Mouse (Mus musculus) cortical plate, adult 2 months (tissue): ENCODE results near the gene Lasp1. TPM values are rescaled to one million over a fixed set of nuclear protein-coding genes. Genes with fewer than 3 reads are reported as not detected.
A peak's percentile ranks its signal among the peaks of the same experiment; 100 is the strongest.

Experiments
- H3K27ac ChIP-seq: fragments of 200-500 bp; 2 replicates; pipeline ENCODE4 v1.5.1; 2012; ENCODE audit warnings: low read length, control low read depth, inconsistent platforms; ENCODE audit not compliant: insufficient read depth
- H3K4me1 ChIP-seq: fragments of 200-500 bp; 2 replicates; pipeline ENCODE4 v1.6.1; 2011; ENCODE audit warnings: low read length; ENCODE audit not compliant: control insufficient read depth, insufficient read depth
- H3K4me3 ChIP-seq: fragments of 200-500 bp; 2 replicates; pipeline ENCODE4 v1.5.1; 2011; ENCODE audit warnings: mild to moderate bottlenecking, low read length, control low read depth; ENCODE audit not compliant: insufficient read depth
- CTCF ChIP-seq: fragments of 200-500 bp; IDR thresholded peaks from 2 replicates; pipeline ENCODE4 v1.5.1; 2011; ENCODE audit warnings: mild to moderate bottlenecking, control low read depth, low read length; ENCODE audit not compliant: insufficient read depth; ENCODE audit errors: extremely low read depth
- POLR2A ChIP-seq: fragments of 200-500 bp; IDR thresholded peaks from 2 replicates; pipeline ENCODE4 v1.6.1; 2011; ENCODE audit warnings: mild to moderate bottlenecking, low read length, control low read depth; ENCODE audit not compliant: insufficient read depth; ENCODE audit errors: extremely low read depth
- polyA plus RNA-seq: library from polyadenylated mRNA; depleted of rRNA; stranded (reverse); fragments of >200 nt; gene quantifications from 2 replicates; pipeline ENCODE4 v1.2.3, GENCODE M21; 2012

Lasp1 gene
- polyA plus RNA-seq, 1 experiment, result 130 TPM

DNA sequence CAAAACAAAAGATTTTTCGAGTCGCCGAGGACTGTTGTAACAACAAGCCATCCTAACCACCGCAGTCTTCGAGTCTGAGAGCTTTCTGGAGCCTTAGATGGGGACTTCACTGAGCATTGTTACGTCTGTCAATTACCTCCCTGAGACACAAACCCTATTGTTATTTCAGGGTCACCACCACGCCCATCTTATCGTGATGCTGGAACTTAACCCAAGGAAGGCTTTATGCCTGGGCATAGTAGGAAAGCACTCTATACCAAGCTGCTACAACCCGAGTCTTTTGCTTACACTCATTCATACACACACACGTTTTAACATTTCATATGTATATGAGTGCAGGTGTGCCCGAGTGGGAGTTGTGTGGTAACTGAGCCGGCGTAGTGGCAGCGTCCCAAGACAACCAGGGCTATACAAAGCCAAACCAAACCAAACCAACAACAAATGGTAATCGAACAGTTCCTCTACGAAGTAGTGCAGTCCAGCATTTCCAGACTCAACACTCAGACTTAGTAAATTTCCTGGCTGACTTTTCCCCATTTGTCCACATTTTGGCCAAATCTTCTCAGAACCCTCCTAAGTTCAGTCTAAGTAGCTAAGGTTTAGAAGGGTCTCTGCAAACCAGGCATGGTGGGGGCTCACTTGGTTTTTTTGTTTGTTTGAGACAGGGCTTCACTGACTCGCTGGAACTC is 22.8 kb upstream of the Lasp1 start, which contains the start of gene 1700001P01Rik:
Gene 1700001P01Rik, minus strand, starts transcription at position 111 of the 689 bp plus-strand sequence.
- Histone ChIP-seq H3K4me3 (no peak within 1 kb of the TSS), H3K27ac (no peak within 1 kb of the TSS), H3K4me1 (peaks cover 2% of the 10 kb centered on the region; the same call in 1 of the 2 replicates)
- TF ChIP-seq CTCF, result no peak
- no peak for TF ChIP-seq POLR2A

- TF ChIP-seq POLR2A (no peak), CTCF (no peak)
- H3K27ac ChIP-seq, result no peak overlapping the region
Observed at GRCm38 (mm10) chr11:97776497-97777128, 22.2 kb upstream of the Lasp1 start.

GRCm38 (mm10) chr11:97777129-97777529 is 21.7 kb upstream of the Lasp1 start:
- Histone ChIP-seq H3K4me3 (no peak overlapping the region), H3K27ac (no peak overlapping the region), H3K4me1 (peaks cover 2% of the 10 kb centered on the region; the same call in 1 of the 2 replicates)
- TF ChIP-seq POLR2A, result no peak
- 0 out of 2 replicates have a peak, but pooled peaks have one; percentile 21 for TF ChIP-seq CTCF

More at GRCm38 (mm10) chr11:97776497-97777128, 22.2 kb upstream of the Lasp1 start:
- Histone ChIP-seq H3K4me1 (peaks cover 2% of the 10 kb centered on the region; the same call in 1 of the 2 replicates), H3K4me3 (no peak overlapping the region)

- TF ChIP-seq CTCF (no peak), POLR2A (no peak)
- Histone ChIP-seq H3K27ac (no peak overlapping the region), H3K4me1 (peaks cover 2% of the 10 kb centered on the region; the same call in 1 of the 2 replicates), H3K4me3 (no peak overlapping the region)
Observed at GRCm38 (mm10) chr11:97778918-97779317, 19.9 kb upstream of the Lasp1 start.

DNA sequence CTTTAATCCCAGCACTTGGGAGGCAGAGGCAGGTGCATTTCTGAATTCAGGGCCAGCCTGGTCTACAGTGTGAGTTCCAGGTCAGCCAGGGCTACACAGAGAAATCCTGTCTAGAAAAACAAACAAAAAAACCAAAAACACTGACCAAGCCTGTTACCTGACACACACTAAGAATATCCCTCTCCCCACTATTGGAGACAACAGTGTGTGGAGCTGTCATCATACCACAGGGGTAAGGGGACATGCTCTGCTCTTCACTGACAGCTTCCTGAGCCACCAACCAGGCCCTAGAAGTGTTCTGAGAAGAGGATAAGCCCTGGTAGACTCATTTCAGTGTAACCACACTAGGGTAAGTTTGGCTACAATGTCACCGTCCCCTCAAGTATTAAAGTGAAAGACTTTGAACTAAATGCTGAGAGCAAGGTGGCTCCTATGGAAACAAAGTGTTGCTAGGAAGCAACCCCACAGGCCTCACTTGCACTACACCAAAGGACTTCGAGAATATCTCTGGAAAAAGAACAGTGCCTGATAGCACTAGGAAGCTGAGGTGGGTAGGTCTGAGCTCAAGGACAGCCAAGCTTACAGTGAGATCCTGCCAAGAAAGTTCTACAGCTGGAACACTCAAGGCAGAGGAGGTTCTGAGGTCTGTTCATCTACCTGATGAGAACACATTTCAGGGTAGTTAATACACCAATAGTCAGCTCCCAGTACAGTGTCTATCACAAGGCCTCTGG is 18.7 kb upstream of the Lasp1 start:
- H3K4me1 ChIP-seq, result peaks cover 2% of the 10 kb centered on the region; the same call in 1 of the 2 replicates
- TF ChIP-seq POLR2A (no peak), CTCF (no peak)
- no peak overlapping the region for H3K4me3 ChIP-seq
- H3K27ac ChIP-seq, result no peak overlapping the region

- Histone ChIP-seq H3K27ac (no peak overlapping the region), H3K4me3 (peak overlapping the region; percentile 74), H3K4me1 (peaks cover 2% of the 10 kb centered on the region; the same call in 1 of the 2 replicates)
- TF ChIP-seq CTCF (no peak), POLR2A (no peak)
Observed at GRCm38 (mm10) chr11:97781478-97781831, 17.3 kb upstream of the Lasp1 start.

- H3K27ac ChIP-seq, result peak within 1 kb of the TSS; percentile 68
- peaks cover 2% of the 10 kb centered on the region; the same call in 1 of the 2 replicates for H3K4me1 ChIP-seq
- TF ChIP-seq CTCF (no peak), POLR2A (peak; percentile 98)
- peak within 1 kb of the TSS; percentile 74 for H3K4me3 ChIP-seq
Observed at GRCm38 (mm10) chr11:97781832-97782563, 16.8 kb upstream of the Lasp1 start, which contains the start of gene Rpl23. TSS of gene Rpl23 (minus strand) at chr11:97782437.

GRCm38 (mm10) chr11:97782564-97782895 is 16.3 kb upstream of the Lasp1 start:
- TF ChIP-seq POLR2A (no peak), CTCF (no peak)
- peaks cover 2% of the 10 kb centered on the region; the same call in 1 of the 2 replicates for H3K4me1 ChIP-seq
- peak overlapping the region; percentile 74 for H3K4me3 ChIP-seq
- H3K27ac ChIP-seq, result no peak overlapping the region

- no peak overlapping the region for H3K27ac ChIP-seq
- H3K4me1 ChIP-seq, result no peaks in the 10 kb centered on the region
Observed at GRCm38 (mm10) chr11:97787961-97788360, 10.8 kb upstream of the Lasp1 start.

More at GRCm38 (mm10) chr11:97787961-97788360, 10.8 kb upstream of the Lasp1 start:
- TF ChIP-seq POLR2A, result no peak
- TF ChIP-seq CTCF, result no peak
- no peak overlapping the region for H3K4me3 ChIP-seq
